Mouse (Mus musculus) spleen, adult 2 months (tissue): Measurements from ENCODE around the gene Aff3. TPM values are rescaled to one million over a fixed set of nuclear protein-coding genes. Genes with fewer than 3 reads are reported as not detected.

Experiments
- DNase-seq, 2 experiments: peaks; one replicate each; pipeline versions ENCODE4 v3.0.0 to v3.0.0-alpha.2; 2012 to 2021; ENCODE audit warnings: low spot score in 2 of 2, low read depth in 1 of 2
- H3K27ac ChIP-seq: fragments of 200-500 bp; 2 replicates; pipeline ENCODE4 v1.5.1; 2012; ENCODE audit warnings: low read length, inconsistent platforms; ENCODE audit not compliant: insufficient read depth
- H3K27me3 ChIP-seq: fragments of 200-500 bp; 2 replicates; pipeline ENCODE4 v1.6.1; 2012; ENCODE audit warnings: mild to moderate bottlenecking, moderate library complexity, low read length, inconsistent platforms; ENCODE audit not compliant: control insufficient read depth, insufficient read depth
- H3K36me3 ChIP-seq: fragments of 200-500 bp; 2 replicates; pipeline ENCODE4 v1.6.1; 2012; ENCODE audit warnings: mild to moderate bottlenecking, low read length, inconsistent platforms; ENCODE audit not compliant: control insufficient read depth, insufficient read depth
- H3K4me1 ChIP-seq: fragments of 200-500 bp; 2 replicates; pipeline ENCODE4 v1.6.1; 2011; ENCODE audit warnings: inconsistent platforms; ENCODE audit not compliant: control insufficient read depth, insufficient read depth, insufficient read length
- H3K4me3 ChIP-seq: fragments of 200-500 bp; 2 replicates; pipeline ENCODE4 v1.5.1; 2011; ENCODE audit warnings: mild to moderate bottlenecking, inconsistent platforms; ENCODE audit not compliant: insufficient read depth, insufficient read length; ENCODE audit errors: extremely low read depth
- CTCF ChIP-seq: fragments of 200-500 bp; IDR thresholded peaks from 2 replicates; pipeline ENCODE4 v1.5.1; 2011; ENCODE audit warnings: mild to moderate bottlenecking, inconsistent platforms; ENCODE audit not compliant: insufficient read depth, insufficient read length, insufficient replicate concordance; ENCODE audit errors: extremely low read depth
- POLR2A ChIP-seq: fragments of 200-500 bp; IDR thresholded peaks from 2 replicates; pipeline ENCODE4 v1.6.1; 2011; ENCODE audit warnings: low read depth, low read length, inconsistent platforms
- WGBS: fragments of 180-500 bp; shearing (Covaris S2); methylation state at CpG from one replicate; pipeline ENCODE4 v1.1.7; 2018; 5-methylcytosine and 5-hydroxymethylcytosine counted together
- polyA plus RNA-seq: library from polyadenylated mRNA; depleted of rRNA; stranded (reverse); fragments of >200 nt; gene quantifications from 2 replicates; pipeline ENCODE4 v1.2.3, GENCODE M21; 2012

Aff3 gene
- polyA plus RNA-seq, 1 experiment: 20.2 TPM

- no peaks in the 10 kb centered on the region for H3K36me3 ChIP-seq
These were observed 317.4 kb downstream of the Aff3 start for GRCm38 (mm10) chr1:38347346-38347745.

GRCm38 (mm10) chr1:38334206-38334605 lies 330.5 kb downstream of the Aff3 start:
- 86% methylated on average over 7 of the region's 7 CpGs for WGBS
- DNase-seq: no peak
- peaks cover 6% of the 10 kb centered on the region; the same call in 1 of the 2 replicates for H3K36me3 ChIP-seq
- H3K4me3 ChIP-seq: no peak overlapping the region
- H3K27me3 ChIP-seq: no peaks in the 10 kb centered on the region
- H3K4me1 ChIP-seq: no peaks in the 10 kb centered on the region
- H3K27ac ChIP-seq: no peak overlapping the region
- TF ChIP-seq CTCF (no peak), POLR2A (no peak)

More at GRCm38 (mm10) chr1:38347346-38347745, 317.4 kb downstream of the Aff3 start:
- Histone ChIP-seq H3K4me3 (no peak overlapping the region), H3K4me1 (no peaks in the 10 kb centered on the region), H3K27ac (no peak overlapping the region), H3K27me3 (no peaks in the 10 kb centered on the region)
- WGBS: 80% methylated on average over 4 of the region's 4 CpGs
- TF ChIP-seq CTCF: no peak
- TF ChIP-seq POLR2A: no peak
- no peak for DNase-seq

GRCm38 (mm10) chr1:38332919-38333318 lies 331.8 kb downstream of the Aff3 start:
- Histone ChIP-seq H3K27ac (no peak overlapping the region), H3K36me3 (peaks cover 6% of the 10 kb centered on the region; the same call in 1 of the 2 replicates), H3K4me1 (no peaks in the 10 kb centered on the region), H3K4me3 (no peak overlapping the region), H3K27me3 (no peaks in the 10 kb centered on the region)
- WGBS: 92% methylated on average over 5 of the region's 5 CpGs
- no peak for DNase-seq
- TF ChIP-seq CTCF (no peak), POLR2A (no peak)

- TF ChIP-seq CTCF (no peak), POLR2A (no peak)
- no peak for DNase-seq
- Histone ChIP-seq H3K36me3 (no peaks in the 10 kb centered on the region; the same call in 1 of the 2 replicates), H3K4me3 (no peak overlapping the region), H3K27ac (no peak overlapping the region), H3K4me1 (no peaks in the 10 kb centered on the region), H3K27me3 (no peaks in the 10 kb centered on the region)
- 89% methylated on average over 5 of the region's 5 CpGs for WGBS
These were observed 340.5 kb downstream of the Aff3 start for GRCm38 (mm10) chr1:38324206-38324605.

- 93% methylated on average over 8 of the region's 8 CpGs for WGBS
- H3K27ac ChIP-seq: no peak overlapping the region
- no peaks in the 10 kb centered on the region for H3K4me1 ChIP-seq
- no peak for DNase-seq
- no peaks in the 10 kb centered on the region for H3K27me3 ChIP-seq
- no peak overlapping the region for H3K4me3 ChIP-seq
- TF ChIP-seq POLR2A: no peak
- no peak for TF ChIP-seq CTCF
- peaks cover 3% of the 10 kb centered on the region for H3K36me3 ChIP-seq
These were observed 342.9 kb downstream of the Aff3 start for GRCm38 (mm10) chr1:38321861-38322260.

GRCm38 (mm10) chr1:38320971-38321305 lies 343.8 kb downstream of the Aff3 start:
- Histone ChIP-seq H3K27ac (no peak overlapping the region), H3K27me3 (no peaks in the 10 kb centered on the region), H3K36me3 (peaks cover 3% of the 10 kb centered on the region), H3K4me3 (no peak overlapping the region), H3K4me1 (no peaks in the 10 kb centered on the region)
- no peak for DNase-seq
- TF ChIP-seq CTCF (no peak), POLR2A (no peak)
- WGBS: 85% methylated on average over 2 of the region's 2 CpGs

GRCm38 (mm10) chr1:38320126-38320970 lies 344.4 kb downstream of the Aff3 start:
- DNase-seq: no peak
- WGBS: 86% methylated on average over 16 of the region's 16 CpGs

More at GRCm38 (mm10) chr1:38320126-38320970, 344.4 kb downstream of the Aff3 start:
- no peaks in the 10 kb centered on the region for H3K27me3 ChIP-seq
- no peak overlapping the region for H3K4me3 ChIP-seq
- H3K36me3 ChIP-seq: peaks cover 3% of the 10 kb centered on the region
- TF ChIP-seq POLR2A (no peak), CTCF (no peak)
- H3K4me1 ChIP-seq: no peaks in the 10 kb centered on the region
- no peak overlapping the region for H3K27ac ChIP-seq
